Mouse (Mus musculus) liver, embryonic 14.5 days (tissue): Measurements from ENCODE around the gene 1700020A23Rik.

Experiments
- CTCF ChIP-seq: IDR thresholded peaks from 2 replicates; pipeline ENCODE4 v1.5.1; 2016; ENCODE audit warnings: antibody characterized with exemption, low read depth, control low read depth
- EP300 ChIP-seq: IDR thresholded peaks from 2 replicates; pipeline ENCODE4 v1.6.1; 2016; ENCODE audit warnings: antibody characterized with exemption, low read depth

DNA sequence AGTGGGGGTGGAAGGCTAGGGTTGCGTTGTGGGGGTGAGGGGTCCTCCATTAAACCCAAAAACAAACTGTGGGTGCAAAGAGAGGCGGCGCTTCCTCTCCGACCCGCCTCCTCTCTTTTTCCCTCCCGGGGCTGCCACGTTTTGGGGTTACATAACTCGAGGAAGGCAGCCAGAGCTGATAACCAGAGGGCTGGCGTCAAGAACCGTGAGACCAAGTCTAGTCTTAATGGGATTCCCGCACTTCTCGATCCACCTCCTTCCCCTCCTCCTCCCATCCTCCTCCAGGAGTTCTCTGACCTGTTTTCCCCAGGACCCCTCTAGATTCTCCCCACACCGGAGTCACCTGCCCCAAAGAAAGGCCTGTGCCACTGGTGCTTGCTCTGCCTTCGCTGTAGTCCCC, 7.0 kb upstream of the 1700020A23Rik start:
- TF ChIP-seq CTCF (no peak), EP300 (no peak)
